In genomic region chr14:35074636-35075035, GRCm38 (mm10) we compare ENCODE assay signal across 9 mouse cellular contexts.
DNase-seq lines count a peak whose midpoint lies in the region; ATAC-seq lines count a peak whose summit lies in the region.
"Had no signal": no experiment of that assay in that cellular context is flagged by ENCODE, and none has a peak within 500 bp of the region (broad histone marks: within the 10 kb centered on the region; RNA-seq: fewer than 3 reads in every experiment).

No protein-coding gene starts in this region.

- intact Hi-C loops in left cerebral cortex, postnatal 25 days (cut with DNase I), result loop anchor here (5.0 kb wide), 2 partner anchors 48 to 252 kb away; partner anchors contain the start of gene Grid1

- no peak overlapping the region for H3K9ac ChIP-seq in heart, embryonic 15.5 days
- H3K9ac ChIP-seq: embryonic facial prominence, embryonic 13.5 days had no signal

- H3K27me3 ChIP-seq in heart, embryonic 15.5 days, result no peaks in the 10 kb centered on the region
- H3K27me3 ChIP-seq: embryonic facial prominence, embryonic 13.5 days had no signal

- DNase-seq in Muller cell, postnatal 12 days (ENCODE audit: inconsistent ontology term), result peak; percentile 71
- peak; percentile 87 for DNase-seq in brain, adult 2 months (ENCODE audit: low read depth, low spot score)
- peak; percentile 40 to 70 for DNase-seq in left cerebral cortex, postnatal 25 days (ENCODE audit: low spot score in 2 of 2)
- DNase-seq in kidney, postnatal 4 days, result no peak
- DNase-seq in spleen, postnatal 36 days (ENCODE audit: low spot score in 2 of 2), result no peak
- no peak for DNase-seq in gastrocnemius, adult 8-10 months (ENCODE audit: low spot score in 2 of 2)

- no peaks in the 10 kb centered on the region for H3K36me3 ChIP-seq in heart, embryonic 15.5 days
- H3K36me3 ChIP-seq: embryonic facial prominence, embryonic 13.5 days had no signal

- H3K4me2 ChIP-seq in heart, embryonic 15.5 days, result no peak overlapping the region
- H3K4me2 ChIP-seq: embryonic facial prominence, embryonic 13.5 days had no signal

- WGBS in heart, embryonic 15.5 days, result 60% methylated on average over 6 of the region's 6 CpGs

- no peak overlapping the region for H3K4me3 ChIP-seq in heart, embryonic 15.5 days
- H3K4me3 ChIP-seq: embryonic facial prominence, embryonic 13.5 days had no signal

- no peak overlapping the region for H3K27ac ChIP-seq in heart, embryonic 15.5 days
- H3K27ac ChIP-seq: embryonic facial prominence, embryonic 13.5 days had no signal

- no peaks in the 10 kb centered on the region for H3K4me1 ChIP-seq in heart, embryonic 15.5 days (replicated peaks)
- H3K4me1 ChIP-seq: embryonic facial prominence, embryonic 13.5 days had no signal

- no peaks in the 10 kb centered on the region for H3K9me3 ChIP-seq in heart, embryonic 15.5 days (replicated peaks)
- H3K9me3 ChIP-seq: embryonic facial prominence, embryonic 13.5 days had no signal

- peak; percentile 75 for ATAC-seq in heart, embryonic 15.5 days (replicated peaks; ENCODE audit: insufficient number of reproducible peaks, insufficient read depth, low FRiP score, low read depth)
- no peak for ATAC-seq in inflammation-experienced regulatory T-cells, adult 6 months

Comparison
In these comparisons a context has a peak if more than half of its experiments do, and no peak if none do; other contexts are left out.
1. DNase-seq: peak in Muller cell, postnatal 12 days (single experiment), brain, adult 2 months (single experiment) and left cerebral cortex, postnatal 25 days (2 of 2); none in kidney, postnatal 4 days (0 of 2), spleen, postnatal 36 days (0 of 2) and gastrocnemius, adult 8-10 months (0 of 2).